Mouse (Mus musculus) ES-Bruce4 (cell line): ENCODE measurements around the gene Csf2rb2.

Source experiments
- CTCF ChIP-seq: IDR thresholded peaks from one replicate; pipeline ENCODE4 v1.8.1; 2011; ENCODE audit warnings: low read depth, low read length
- EP300 ChIP-seq: IDR thresholded peaks from 2 replicates; pipeline ENCODE4 v1.6.1; 2011; ENCODE audit warnings: low read depth, low read length; ENCODE audit not compliant: insufficient read depth
- POLR2A ChIP-seq: IDR thresholded peaks from one replicate; pipeline ENCODE4 v1.8.1; 2011; ENCODE audit warnings: low read length; ENCODE audit not compliant: insufficient read depth

DNA sequence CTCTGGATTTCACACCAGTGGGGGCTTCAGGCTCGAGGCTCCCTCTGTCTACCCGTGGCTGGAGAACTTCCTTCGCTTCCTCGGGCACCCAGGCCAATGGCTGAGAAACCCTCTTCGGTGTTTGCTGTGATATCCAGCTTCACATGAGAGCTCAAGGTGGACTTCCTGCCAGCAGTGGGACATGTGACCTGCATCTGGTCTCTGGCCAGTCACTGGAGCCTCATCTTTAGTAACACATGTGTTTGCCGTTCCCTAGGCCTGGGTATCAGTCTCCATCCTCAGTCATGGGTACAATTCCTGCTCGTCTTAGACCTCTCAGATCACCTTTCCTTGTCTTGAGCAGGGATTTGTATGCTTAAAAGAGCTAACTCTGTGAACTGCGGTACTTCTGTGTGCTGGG is 62.5 kb downstream of the Csf2rb2 start:
- TF ChIP-seq POLR2A: no peak
- no peak for TF ChIP-seq CTCF
- no peak for TF ChIP-seq EP300
